8 mouse cellular contexts compared by ENCODE assay signal in genomic region chr10:128524111-128524731, GRCm38 (mm10). TPM values are rescaled to one million over a fixed set of nuclear protein-coding genes. Genes with fewer than 3 reads are reported as not detected.
DNase-seq lines count a peak whose midpoint lies in the region; ATAC-seq and TF ChIP-seq lines count a peak whose summit lies in the region.

No protein-coding gene starts in this region.

- 7% methylated on average over 11 of the region's 11 CpGs for WGBS in forebrain, embryonic 14.5 days
- 21% methylated on average over 11 of the region's 11 CpGs for WGBS in liver, embryonic 15.5 days (ENCODE audit: insufficient replicate concordance)
- WGBS in stomach, embryonic 14.5 days, result 19% methylated on average over 11 of the region's 11 CpGs

- peak overlapping the region; percentile 51; the same call in 1 of the 2 replicates for H3K27ac ChIP-seq in CH12.LX (ENCODE audit: insufficient read depth, low read depth)
- H3K27ac ChIP-seq in forebrain, embryonic 14.5 days (ENCODE audit: low read depth, low read length), result no peak overlapping the region
- peak overlapping the region; percentile 92; the same call in 1 of the 2 replicates for H3K27ac ChIP-seq in liver, embryonic 15.5 days (replicated peaks)
- H3K27ac ChIP-seq in stomach, embryonic 14.5 days (ENCODE audit: low read length), result no peak overlapping the region

- no peak for ATAC-seq in forebrain, embryonic 14.5 days
- ATAC-seq in liver, embryonic 15.5 days (ENCODE audit: insufficient read depth), result no peak
- no peak for ATAC-seq in stomach, embryonic 14.5 days (ENCODE audit: insufficient number of reproducible peaks, insufficient read depth, low FRiP score, low read depth)
- ATAC-seq in cerebellum, adult (ENCODE audit: insufficient number of reproducible peaks, low FRiP score, low TSS enrichment), result no peak

- H3K36me3 ChIP-seq in CH12.LX (replicated peaks in 1 of 2; ENCODE audit: control insufficient read depth in 1 of 2, insufficient read depth in 1 of 2, low read length in 1 of 2), result peaks cover 31 to 38% of the 10 kb centered on the region in 2 experiments
- H3K36me3 ChIP-seq in forebrain, embryonic 14.5 days (ENCODE audit: control insufficient read depth, insufficient read depth, low read length), result no peaks in the 10 kb centered on the region
- peaks cover 29% of the 10 kb centered on the region for H3K36me3 ChIP-seq in liver, embryonic 15.5 days (replicated peaks)
- peaks cover 9% of the 10 kb centered on the region; the same call in 1 of the 2 replicates for H3K36me3 ChIP-seq in stomach, embryonic 14.5 days (ENCODE audit: control insufficient read depth, insufficient read depth, low read length)

- peak overlapping the region; percentile 29 for H3K4me2 ChIP-seq in CH12.LX (ENCODE audit: insufficient read depth, low read depth, poor library complexity, severe bottlenecking)
- H3K4me2 ChIP-seq in forebrain, embryonic 14.5 days (ENCODE audit: low read length), result peak overlapping the region; percentile 100
- H3K4me2 ChIP-seq in liver, embryonic 15.5 days, result peak overlapping the region; percentile 99
- H3K4me2 ChIP-seq in stomach, embryonic 14.5 days (replicated peaks; ENCODE audit: low read depth, low read length), result peak overlapping the region; percentile 96

- peak overlapping the region; percentile 86 to 92 (median 86) for H3K4me3 ChIP-seq in CH12.LX (replicated peaks in 1 of 3; ENCODE audit: low read depth in 2 of 3, low read length in 2 of 3, poor library complexity in 1 of 3)
- peak overlapping the region; percentile 64 for H3K4me3 ChIP-seq in forebrain, embryonic 14.5 days (ENCODE audit: low read depth, low read length)
- H3K4me3 ChIP-seq in liver, embryonic 15.5 days (replicated peaks), result peak overlapping the region; percentile 78
- peak overlapping the region; percentile 84 for H3K4me3 ChIP-seq in stomach, embryonic 14.5 days (ENCODE audit: low read depth, low read length)

- DNase-seq in embryo, embryonic 11 days, result peak; percentile 42
- DNase-seq in embryo, embryonic 9.5 days (ENCODE audit: extremely low spot score), result no peak
- no peak for DNase-seq in CH12.LX (ENCODE audit: extremely low read depth)
- no peak for DNase-seq in forebrain, embryonic 14.5 days (ENCODE audit: low spot score)
- DNase-seq in adrenal gland, postnatal 10 days, result no peak

- TF ChIP-seq EP300 in CH12.LX (IDR thresholded peaks at IDR 0.05; ENCODE audit: low read length), result no peak

- H3K9me3 ChIP-seq in CH12.LX (replicated peaks; ENCODE audit: low read length), result no peaks in the 10 kb centered on the region
- H3K9me3 ChIP-seq in forebrain, embryonic 14.5 days (replicated peaks; ENCODE audit: control insufficient read depth, low read length), result no peaks in the 10 kb centered on the region
- no peaks in the 10 kb centered on the region for H3K9me3 ChIP-seq in liver, embryonic 15.5 days (replicated peaks)
- no peaks in the 10 kb centered on the region for H3K9me3 ChIP-seq in stomach, embryonic 14.5 days (ENCODE audit: control insufficient read depth, low read depth, low read length)

- no peak for TF ChIP-seq CTCF in CH12.LX (conservative IDR thresholded peaks at IDR 0.05 in 1 of 2, IDR thresholded peaks at IDR 0.05 in 1 of 2; ENCODE audit: low read depth in 2 of 2, low read length in 2 of 2)

- in situ Hi-C loops in CH12.LX (cut with MboI; ENCODE audit: low pct_ligation_motif_present, low pct_unique_long_range_greater_than_20kb, low sequenced_read_pairs), result no loop called here

- TF ChIP-seq RAD21 in CH12.LX (IDR thresholded peaks at IDR 0.05; ENCODE audit: low read depth, low read length), result no peak

- H3K9ac ChIP-seq in CH12.LX (ENCODE audit: insufficient read depth, low read depth), result peak overlapping the region; percentile 71
- peak overlapping the region; percentile 71 for H3K9ac ChIP-seq in forebrain, embryonic 14.5 days (ENCODE audit: low read length)
- H3K9ac ChIP-seq in liver, embryonic 15.5 days, result peak overlapping the region; percentile 89; the same call in 1 of the 2 replicates
- H3K9ac ChIP-seq in stomach, embryonic 14.5 days (replicated peaks; ENCODE audit: low read depth, low read length), result peak overlapping the region; percentile 45

- H3K27me3 ChIP-seq in CH12.LX (replicated peaks), result no peaks in the 10 kb centered on the region
- H3K27me3 ChIP-seq in forebrain, embryonic 14.5 days (replicated peaks; ENCODE audit: control insufficient read depth, insufficient read depth, low read length), result 0 out of 2 replicates have a peak, but pooled peaks cover 7% of the 10 kb centered on the region
- no peaks in the 10 kb centered on the region for H3K27me3 ChIP-seq in liver, embryonic 15.5 days
- H3K27me3 ChIP-seq in stomach, embryonic 14.5 days (ENCODE audit: control insufficient read depth, insufficient read depth, low read length), result 0 out of 2 replicates have a peak, but pooled peaks cover 4% of the 10 kb centered on the region

- TF ChIP-seq POLR2A in CH12.LX (IDR thresholded peaks at IDR 0.05; ENCODE audit: low read depth, low read length), result no peak

- peaks cover 0 to 21% of the 10 kb centered on the region in 2 experiments; a peak in 2 of 4 replicates for H3K4me1 ChIP-seq in CH12.LX (ENCODE audit: control insufficient read depth in 1 of 2, insufficient read depth in 2 of 2)
- peaks cover 7% of the 10 kb centered on the region; the same call in 1 of the 2 replicates for H3K4me1 ChIP-seq in forebrain, embryonic 14.5 days (ENCODE audit: control insufficient read depth, insufficient read depth, low read length)
- H3K4me1 ChIP-seq in liver, embryonic 15.5 days (replicated peaks), result peaks cover 35% of the 10 kb centered on the region
- peaks cover 8% of the 10 kb centered on the region for H3K4me1 ChIP-seq in stomach, embryonic 14.5 days (ENCODE audit: control insufficient read depth, insufficient read depth, low read length)

- H3K79me2 ChIP-seq in CH12.LX (replicated peaks; ENCODE audit: control insufficient read depth, extremely low read depth, insufficient read depth, poor library complexity, severe bottlenecking), result no peaks in the 10 kb centered on the region

- dilution Hi-C loops in CH12.LX (cut with MboI; ENCODE audit: extremely low pct_ligation_motif_present, extremely low pct_unique_long_range_greater_than_20kb, low sequenced_read_pairs), result no loop called here

TF ChIP-seq in CH12.LX, 34 proteins besides CTCF, POLR2A, EP300 and RAD21:
- TF ChIP-seq NRF1 (IDR thresholded peaks at IDR 0.05; ENCODE audit: low read depth, low read length) (no peak), ZMIZ1 (IDR thresholded peaks at IDR 0.05; ENCODE audit: low read depth, low read length) (no peak), BHLHE40 (IDR thresholded peaks at IDR 0.05; ENCODE audit: low read depth, low read length) (0 out of 2 replicates have a peak, but pooled peaks have one; percentile 7), ETS1 (conservative IDR thresholded peaks at IDR 0.05; ENCODE audit: low read depth, low read length) (no peak), IRF4 (IDR thresholded peaks at IDR 0.05; ENCODE audit: low read depth, low read length) (no peak)

RNA-seq across cellular contexts. Expression of gene Esyt1, which starts 1.4 kb away (rescaled TPM):
- total RNA-seq in CH12.LX (2012; rRNA removed) (43.2 and 48.0 TPM in 2 replicates), CH12.LX (2014; rRNA removed) (20.2 and 20.6 TPM in 2 replicates)
- polyA plus RNA-seq in CH12.LX (2012; ENCODE audit: insufficient read length, low read depth), result 33.0 and 38.2 TPM in 2 replicates
- 4.7 and 6.3 TPM in 2 replicates for polyA plus RNA-seq in forebrain, embryonic 14.5 days (2014; fragmentation: Nextera tagmentation; extraction: Ambion mirVana)
- polyA plus RNA-seq in liver, embryonic 15.5 days (2015; fragmentation: Nextera tagmentation; extraction: Ambion mirVana), result 11.8 and 12.6 TPM in 2 replicates
- polyA plus RNA-seq in stomach, embryonic 14.5 days (2014; fragmentation: Nextera tagmentation; extraction: Ambion mirVana), result 25.8 and 28.9 TPM in 2 replicates
- 10 to 100 TPM; 31.5 to 41.5 TPM for total RNA-seq in adrenal gland, postnatal 10 days (2021)

RNA-seq across cellular contexts. Expression of gene Zc3h10, which starts 23.4 kb away (rescaled TPM):
- total RNA-seq in CH12.LX (2012; rRNA removed), result 19.9 and 20.9 TPM in 2 replicates
- total RNA-seq in CH12.LX (2014; rRNA removed), result 16.2 TPM in 2 replicates
- polyA plus RNA-seq in CH12.LX (2012; ENCODE audit: insufficient read length, low read depth), result 14.4 and 14.6 TPM in 2 replicates
- polyA plus RNA-seq in forebrain, embryonic 14.5 days (2014; fragmentation: Nextera tagmentation; extraction: Ambion mirVana), result 16.2 and 18.2 TPM in 2 replicates
- polyA plus RNA-seq in liver, embryonic 15.5 days (2015; fragmentation: Nextera tagmentation; extraction: Ambion mirVana), result 4.9 and 5.8 TPM in 2 replicates
- polyA plus RNA-seq in stomach, embryonic 14.5 days (2014; fragmentation: Nextera tagmentation; extraction: Ambion mirVana), result 8.8 and 10.7 TPM in 2 replicates
- 10 to 100 TPM; 10.5 to 14.7 TPM for total RNA-seq in adrenal gland, postnatal 10 days (2021)

RNA-seq across cellular contexts. Expression of gene Rpl41, which starts 24.9 kb away (rescaled TPM):
- total RNA-seq in CH12.LX (2012; rRNA removed), result 7,686 and 8,549 TPM in 2 replicates
- 2,395 and 2,709 TPM in 2 replicates for total RNA-seq in CH12.LX (2014; rRNA removed)
- 6,293 and 8,065 TPM in 2 replicates for polyA plus RNA-seq in CH12.LX (2012; ENCODE audit: insufficient read length, low read depth)
- polyA plus RNA-seq in forebrain, embryonic 14.5 days (2014; fragmentation: Nextera tagmentation; extraction: Ambion mirVana), result 2,276 and 3,259 TPM in 2 replicates
- 1,944 and 2,155 TPM in 2 replicates for polyA plus RNA-seq in liver, embryonic 15.5 days (2015; fragmentation: Nextera tagmentation; extraction: Ambion mirVana)
- polyA plus RNA-seq in stomach, embryonic 14.5 days (2014; fragmentation: Nextera tagmentation; extraction: Ambion mirVana), result 4,724 and 5,059 TPM in 2 replicates
- 1,000 to 10,000 TPM; 2,762 to 2,852 TPM for total RNA-seq in adrenal gland, postnatal 10 days (2021)

RNA-seq across cellular contexts. Expression of gene Myl6b, which starts 25.7 kb away (rescaled TPM):
- total RNA-seq in CH12.LX (2012; rRNA removed) (2.5 and 2.6 TPM in 2 replicates), CH12.LX (2014; rRNA removed) (0.39 and 1.1 TPM in 2 replicates)
- polyA plus RNA-seq in CH12.LX (2012; ENCODE audit: insufficient read length, low read depth), result 3.2 and 3.9 TPM in 2 replicates
- 4.6 and 5.8 TPM in 2 replicates for polyA plus RNA-seq in forebrain, embryonic 14.5 days (2014; fragmentation: Nextera tagmentation; extraction: Ambion mirVana)
- polyA plus RNA-seq in liver, embryonic 15.5 days (2015; fragmentation: Nextera tagmentation; extraction: Ambion mirVana), result 1.4 and 1.7 TPM in 2 replicates
- 3.2 and 3.4 TPM in 2 replicates for polyA plus RNA-seq in stomach, embryonic 14.5 days (2014; fragmentation: Nextera tagmentation; extraction: Ambion mirVana)
- 10 to 100 TPM; 10.9 to 17.3 TPM for total RNA-seq in adrenal gland, postnatal 10 days (2021)

RNA-seq across cellular contexts. Expression of gene Myl6, which starts 30.3 kb away (rescaled TPM):
- 555 and 601 TPM in 2 replicates for total RNA-seq in CH12.LX (2012; rRNA removed)
- total RNA-seq in CH12.LX (2014; rRNA removed), result 560 and 610 TPM in 2 replicates
- polyA plus RNA-seq in CH12.LX (2012; ENCODE audit: insufficient read length, low read depth), result 366 and 413 TPM in 2 replicates
- 732 and 818 TPM in 2 replicates for polyA plus RNA-seq in forebrain, embryonic 14.5 days (2014; fragmentation: Nextera tagmentation; extraction: Ambion mirVana)
- 483 and 484 TPM in 2 replicates for polyA plus RNA-seq in liver, embryonic 15.5 days (2015; fragmentation: Nextera tagmentation; extraction: Ambion mirVana)
- 1,824 and 1,933 TPM in 2 replicates for polyA plus RNA-seq in stomach, embryonic 14.5 days (2014; fragmentation: Nextera tagmentation; extraction: Ambion mirVana)
- 100 to 1,000 TPM; 739 to 765 TPM for total RNA-seq in adrenal gland, postnatal 10 days (2021)

Comparison
In these comparisons a context has a peak if more than half of its experiments do, and no peak if none do; other contexts are left out.
1. H3K27ac ChIP-seq: peak in CH12.LX (single experiment) and liver, embryonic 15.5 days (single experiment); none in forebrain, embryonic 14.5 days (single experiment) and stomach, embryonic 14.5 days (single experiment).
2. H3K4me2 ChIP-seq: peak in every context shown above with its lines; median percentile 100 in forebrain, embryonic 14.5 days; 99 in liver, embryonic 15.5 days; 96 in stomach, embryonic 14.5 days; 29 in CH12.LX.
3. Peak in every context shown above with its lines, with median percentiles within 50 percentile points of each other: H3K4me3 ChIP-seq and H3K9ac ChIP-seq.